Mouse (Mus musculus): ENCODE measurements around the gene Lif. TPM values are rescaled to one million over a fixed set of nuclear protein-coding genes. Genes with fewer than 3 reads are reported as not detected.

Gene Lif
- total and polyA plus RNA-seq, 2 experiments from 2014 or later, result 0.05 TPM; not detected in 1

- DNase-seq (ENCODE audit: low spot score) (no peak), ATAC-seq (ENCODE audit: low FRiP score) (no peak)
- Histone ChIP-seq H3K36me3 (ENCODE audit: insufficient read depth, low read length) (no peaks in the 10 kb centered on the region), H3K9ac (replicated peaks; ENCODE audit: low read length, poor library complexity, severe bottlenecking) (no peak overlapping the region), H3K9me3 (ENCODE audit: low read length) (no peaks in the 10 kb centered on the region), H3K4me3 (ENCODE audit: low read depth, low read length) (no peak overlapping the region), H3K4me1 (ENCODE audit: insufficient read depth, low read length) (no peaks in the 10 kb centered on the region), H3K27ac (ENCODE audit: low read depth, low read length) (no peak overlapping the region), H3K27me3 (ENCODE audit: insufficient read depth, low read length) (no peaks in the 10 kb centered on the region), H3K4me2 (ENCODE audit: low read depth, low read length, poor library complexity, severe bottlenecking) (no peak overlapping the region)
- TF ChIP-seq CTCF (IDR thresholded peaks at IDR 0.05), result no peak
- WGBS, result 68% methylated on average over 5 of the region's 5 CpGs
These were observed 59.9 kb downstream of the Lif start for GRCm38 (mm10) chr11:4317287-4317686.

- no peaks in the 10 kb centered on the region for H3K27me3 ChIP-seq (ENCODE audit: insufficient read depth, low read length)
- no peaks in the 10 kb centered on the region for H3K4me1 ChIP-seq (ENCODE audit: insufficient read depth, low read length)
- 78% methylated on average over 3 of the region's 3 CpGs for WGBS
- no peak for TF ChIP-seq CTCF (IDR thresholded peaks at IDR 0.05)
- H3K36me3 ChIP-seq (ENCODE audit: insufficient read depth, low read length), result no peaks in the 10 kb centered on the region
- no peak for DNase-seq (ENCODE audit: low spot score)
- H3K4me2 ChIP-seq (ENCODE audit: low read depth, low read length, poor library complexity, severe bottlenecking), result no peak overlapping the region
- H3K9ac ChIP-seq (replicated peaks; ENCODE audit: low read length, poor library complexity, severe bottlenecking), result no peak overlapping the region
- no peak overlapping the region for H3K27ac ChIP-seq (ENCODE audit: low read depth, low read length)
- ATAC-seq (ENCODE audit: low FRiP score), result no peak
- H3K4me3 ChIP-seq (ENCODE audit: low read depth, low read length), result no peak overlapping the region
- no peaks in the 10 kb centered on the region for H3K9me3 ChIP-seq (ENCODE audit: low read length)
These were observed 60.7 kb downstream of the Lif start for GRCm38 (mm10) chr11:4318011-4318410.

DNA sequence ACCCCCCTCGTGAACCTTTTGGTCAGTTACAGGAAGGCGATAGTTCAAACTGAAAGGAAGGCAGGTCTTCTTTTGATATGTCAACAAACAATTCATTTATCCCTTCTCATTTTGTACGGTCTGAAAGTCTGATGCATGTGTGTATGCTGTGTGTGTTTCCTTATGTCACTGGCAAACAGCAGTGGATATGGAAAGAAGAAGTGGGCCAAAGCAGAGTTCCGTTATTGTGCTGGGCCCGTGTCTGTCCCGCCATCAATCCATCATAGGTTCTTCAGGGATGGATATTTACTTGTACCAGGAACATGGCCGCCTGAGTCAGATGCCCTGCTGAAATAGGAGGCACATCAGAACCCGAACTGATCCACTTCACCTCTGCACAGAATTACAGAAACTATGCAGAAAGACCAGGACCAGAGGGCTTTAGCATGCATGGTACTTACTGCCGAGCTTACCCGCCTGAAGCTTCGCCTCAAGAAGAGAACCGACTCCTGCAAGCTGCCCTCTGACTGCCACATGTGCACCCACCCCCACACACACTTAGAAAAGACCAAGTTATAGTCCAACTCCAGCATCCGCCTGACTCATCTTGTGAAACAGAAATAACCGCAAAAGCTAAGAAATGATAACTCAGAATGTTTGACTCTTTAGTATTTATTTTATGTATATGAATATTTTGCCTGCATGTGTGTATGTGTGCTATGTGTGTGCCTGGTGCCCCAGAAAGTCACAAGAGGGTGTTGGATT is 62.0 kb downstream of the Lif start:
- Histone ChIP-seq H3K36me3 (ENCODE audit: insufficient read depth, low read length) (no peaks in the 10 kb centered on the region), H3K9ac (replicated peaks; ENCODE audit: low read length, poor library complexity, severe bottlenecking) (no peak overlapping the region), H3K4me3 (ENCODE audit: low read depth, low read length) (no peak overlapping the region), H3K27ac (ENCODE audit: low read depth, low read length) (no peak overlapping the region), H3K27me3 (ENCODE audit: insufficient read depth, low read length) (no peaks in the 10 kb centered on the region), H3K9me3 (ENCODE audit: low read length) (no peaks in the 10 kb centered on the region), H3K4me2 (ENCODE audit: low read depth, low read length, poor library complexity, severe bottlenecking) (no peak overlapping the region), H3K4me1 (ENCODE audit: insufficient read depth, low read length) (no peaks in the 10 kb centered on the region)
- no peak for TF ChIP-seq CTCF (IDR thresholded peaks at IDR 0.05)
- ATAC-seq (ENCODE audit: low FRiP score) (no peak), DNase-seq (ENCODE audit: low spot score) (no peak)
- WGBS, result 91% methylated on average over 14 of the region's 14 CpGs

DNA sequence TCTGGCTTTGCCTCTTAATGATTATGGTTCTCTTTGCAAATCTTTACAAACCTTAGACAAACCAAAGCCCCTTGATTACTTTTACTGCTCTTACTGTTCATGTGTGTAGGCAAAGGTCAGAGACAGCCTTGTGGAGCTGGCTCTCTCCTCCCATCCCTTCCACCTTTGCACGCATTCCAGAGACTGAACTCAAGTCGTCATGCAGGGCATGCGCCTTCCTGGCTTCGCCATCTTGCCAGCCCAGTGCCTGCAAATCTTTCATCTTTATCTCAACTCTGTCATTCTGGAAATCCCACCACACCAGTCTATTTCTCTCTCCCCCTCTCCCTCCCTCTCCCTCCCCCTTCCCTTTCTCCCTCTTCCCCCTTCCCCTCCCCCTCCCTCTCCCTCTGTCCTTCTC is 63.5 kb downstream of the Lif start:
- no peak for TF ChIP-seq CTCF (IDR thresholded peaks at IDR 0.05)
- ATAC-seq (ENCODE audit: low FRiP score), result no peak
- WGBS, result 58% methylated on average over 4 of the region's 4 CpGs

More for the DNA sequence above, 63.5 kb downstream of the Lif start:
- H3K4me1 ChIP-seq (ENCODE audit: insufficient read depth, low read length), result no peaks in the 10 kb centered on the region
- no peak overlapping the region for H3K4me2 ChIP-seq (ENCODE audit: low read depth, low read length, poor library complexity, severe bottlenecking)
- H3K9me3 ChIP-seq (ENCODE audit: low read length), result no peaks in the 10 kb centered on the region
- H3K9ac ChIP-seq (replicated peaks; ENCODE audit: low read length, poor library complexity, severe bottlenecking), result no peak overlapping the region
- no peaks in the 10 kb centered on the region for H3K36me3 ChIP-seq (ENCODE audit: insufficient read depth, low read length)
- H3K27ac ChIP-seq (ENCODE audit: low read depth, low read length), result no peak overlapping the region
- H3K27me3 ChIP-seq (ENCODE audit: insufficient read depth, low read length), result no peaks in the 10 kb centered on the region
- no peak overlapping the region for H3K4me3 ChIP-seq (ENCODE audit: low read depth, low read length)
- DNase-seq (ENCODE audit: low spot score), result no peak

Other genes starting within 250 kb of the Lif start
- not detected in 2 replicates for gene Sec14l4, start 226.1 kb upstream of the Lif start, total RNA-seq (2014; rRNA removed)
- gene Sec14l4, start 226.1 kb upstream of the Lif start, polyA plus RNA-seq (2015; fragmentation: Nextera tagmentation; extraction: Ambion mirVana), result 0.05 TPM in 1 of 2 replicates, not detected in the other
- 1.5 and 1.8 TPM in 2 replicates for gene Sec14l3, start 192.7 kb upstream of the Lif start, total RNA-seq (2014; rRNA removed)
- gene Sec14l3, start 192.7 kb upstream of the Lif start, polyA plus RNA-seq (2015; fragmentation: Nextera tagmentation; extraction: Ambion mirVana), result 4.3 and 5.1 TPM in 2 replicates
- 13.5 and 17.7 TPM in 2 replicates for gene Mtfp1, start 162.1 kb upstream of the Lif start, total RNA-seq (2014; rRNA removed)
- 15.4 and 19.6 TPM in 2 replicates for gene Mtfp1, start 162.1 kb upstream of the Lif start, polyA plus RNA-seq (2015; fragmentation: Nextera tagmentation; extraction: Ambion mirVana)
- gene Sec14l2, start 134.1 kb upstream of the Lif start, total RNA-seq (2014; rRNA removed), result 8.2 and 13.2 TPM in 2 replicates
- 5.5 and 6.9 TPM in 2 replicates for gene Sec14l2, start 134.1 kb upstream of the Lif start, polyA plus RNA-seq (2015; fragmentation: Nextera tagmentation; extraction: Ambion mirVana)
- 93.8 and 112 TPM in 2 replicates for gene Rnf215, start 122.4 kb upstream of the Lif start, total RNA-seq (2014; rRNA removed)
- gene Rnf215, start 122.4 kb upstream of the Lif start, polyA plus RNA-seq (2015; fragmentation: Nextera tagmentation; extraction: Ambion mirVana), result 49.2 and 52.9 TPM in 2 replicates
- 22.0 and 23.3 TPM in 2 replicates for gene Ccdc157, start 97.3 kb upstream of the Lif start, total RNA-seq (2014; rRNA removed)
- 9.0 and 10.7 TPM in 2 replicates for gene Ccdc157, start 97.3 kb upstream of the Lif start, polyA plus RNA-seq (2015; fragmentation: Nextera tagmentation; extraction: Ambion mirVana)
- 46.0 and 49.6 TPM in 2 replicates for gene Sf3a1, start 97.2 kb upstream of the Lif start, total RNA-seq (2014; rRNA removed)
- 34.2 and 37.3 TPM in 2 replicates for gene Sf3a1, start 97.2 kb upstream of the Lif start, polyA plus RNA-seq (2015; fragmentation: Nextera tagmentation; extraction: Ambion mirVana)
- 41.9 and 48.4 TPM in 2 replicates for gene Tbc1d10a, start 70.8 kb upstream of the Lif start, total RNA-seq (2014; rRNA removed)
- 31.9 and 36.2 TPM in 2 replicates for gene Tbc1d10a, start 70.8 kb upstream of the Lif start, polyA plus RNA-seq (2015; fragmentation: Nextera tagmentation; extraction: Ambion mirVana)
- 9.7 and 10.6 TPM in 2 replicates for gene Castor1, start 39.3 kb upstream of the Lif start, total RNA-seq (2014; rRNA removed)
- gene Castor1, start 39.3 kb upstream of the Lif start, polyA plus RNA-seq (2015; fragmentation: Nextera tagmentation; extraction: Ambion mirVana), result 4.9 and 7.5 TPM in 2 replicates
- gene Osm, start 21.1 kb upstream of the Lif start, total RNA-seq (2014; rRNA removed), result 0.16 TPM in 1 of 2 replicates, not detected in the other
- 0.10 and 0.14 TPM in 2 replicates for gene Osm, start 21.1 kb upstream of the Lif start, polyA plus RNA-seq (2015; fragmentation: Nextera tagmentation; extraction: Ambion mirVana)
- not detected in 2 replicates for gene Hormad2, start 183.5 kb downstream of the Lif start, total RNA-seq (2014; rRNA removed)
- 0.10 TPM in 1 of 2 replicates, not detected in the other for gene Hormad2, start 183.5 kb downstream of the Lif start, polyA plus RNA-seq (2015; fragmentation: Nextera tagmentation; extraction: Ambion mirVana)